Mouse (Mus musculus): Measurements from ENCODE around the gene Chrna3. TPM values are rescaled to one million over a fixed set of nuclear protein-coding genes. Genes with fewer than 3 reads are reported as not detected.

Gene Chrna3
- not detected in 2 replicates for total RNA-seq (2015; ENCODE audit: low replicate concordance)
- total RNA-seq (2017; ENCODE audit: low replicate concordance), result not detected in 2 replicates

DNA sequence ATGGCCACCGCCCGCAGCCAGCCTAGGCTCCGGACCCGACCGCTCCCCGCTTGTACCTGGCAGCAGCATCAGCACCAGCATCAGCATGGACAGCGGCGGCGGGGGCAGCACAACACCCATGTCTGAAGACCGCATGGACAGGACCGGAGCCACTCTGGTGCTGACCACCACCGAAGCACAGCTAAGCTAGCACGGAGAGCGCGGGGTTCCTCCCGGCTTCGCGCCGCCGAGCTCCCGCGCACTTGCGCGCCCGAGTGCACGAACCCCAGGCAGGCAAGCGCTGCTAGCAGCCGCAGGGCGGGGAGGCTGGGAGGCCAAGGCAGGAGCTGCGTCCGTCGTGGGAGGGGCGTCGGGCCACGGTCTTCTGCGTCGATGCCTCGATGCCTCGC is at the start of gene Chrna3:
Gene Chrna3 (minus strand): TSS at position 288 of the 389 bp plus-strand sequence.
- no peak for ATAC-seq (replicated peaks; ENCODE audit: low FRiP score, poor library complexity, severe bottlenecking)

DNA sequence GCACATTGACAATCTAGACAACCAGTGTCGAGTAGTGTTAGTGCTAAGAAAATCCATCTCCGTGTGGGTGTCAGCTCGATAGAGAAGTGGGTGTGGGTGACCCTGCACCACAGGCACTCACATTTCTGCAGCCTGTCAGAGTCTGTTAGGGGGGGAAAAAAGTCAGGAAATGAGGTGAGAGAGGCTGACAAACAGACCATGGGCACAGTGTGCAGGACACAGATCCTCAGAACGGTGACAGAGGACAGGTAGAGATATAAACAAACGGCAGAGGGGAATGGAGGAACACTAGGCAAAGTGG is 41.6 kb upstream of the Chrna3 start:
- ATAC-seq (replicated peaks; ENCODE audit: low FRiP score, poor library complexity, severe bottlenecking), result no peak

DNA sequence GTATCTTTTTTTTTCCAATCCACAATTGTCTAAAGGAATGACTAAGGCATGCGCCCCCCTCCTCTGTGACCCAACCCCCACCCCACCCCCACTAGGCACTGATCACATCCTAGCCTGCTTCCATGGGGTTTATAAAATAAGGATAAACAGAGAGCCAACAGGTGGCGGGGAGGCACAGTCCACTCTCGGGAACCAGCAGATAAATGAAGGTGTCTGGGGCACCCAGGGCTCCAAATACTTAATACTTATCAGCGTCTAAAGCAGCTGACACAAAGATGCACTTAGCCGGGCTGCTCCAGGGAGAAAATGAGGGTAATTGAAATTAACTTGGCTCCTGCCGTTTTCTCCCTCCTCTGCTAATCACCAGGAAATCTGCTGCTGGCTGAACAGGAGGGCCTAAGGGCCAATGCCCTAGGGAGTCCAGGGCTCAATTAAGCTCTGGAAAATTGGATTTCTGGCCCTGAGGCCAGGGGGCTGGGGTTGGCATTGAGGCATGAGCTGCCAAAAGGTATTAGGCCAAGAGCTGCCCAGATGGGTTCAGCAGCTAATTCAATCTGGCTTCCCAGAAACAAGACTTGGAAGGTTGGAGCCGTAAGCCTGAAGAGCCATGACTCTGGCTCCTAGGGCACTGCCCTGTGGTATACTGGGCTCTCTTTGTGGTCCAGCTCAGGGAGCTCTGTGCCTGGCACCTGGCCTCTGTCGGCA is 41.0 kb upstream of the Chrna3 start:
- no peak for ATAC-seq (replicated peaks; ENCODE audit: low FRiP score, poor library complexity, severe bottlenecking)

DNA sequence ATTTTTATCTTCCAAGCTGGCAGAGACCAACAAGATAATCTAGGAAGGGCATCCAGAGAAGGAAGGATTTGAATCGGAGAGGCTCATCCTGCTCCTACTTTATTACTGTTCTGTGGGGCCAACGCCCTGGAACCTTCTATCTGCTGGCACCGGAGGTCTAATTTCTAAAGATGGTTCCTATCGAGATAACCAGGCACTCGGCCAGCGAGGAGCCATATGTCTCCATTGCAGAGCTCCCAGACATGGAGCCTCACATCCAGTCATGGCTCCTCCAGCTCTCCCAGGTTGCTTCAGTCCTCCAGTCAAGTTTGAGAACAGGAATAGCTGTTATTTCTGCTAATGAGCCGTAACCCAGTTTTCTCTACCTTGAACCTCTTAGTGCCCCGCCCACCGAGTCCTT is 38.9 kb upstream of the Chrna3 start:
- no peak for ATAC-seq (replicated peaks; ENCODE audit: low FRiP score, poor library complexity, severe bottlenecking)

DNA sequence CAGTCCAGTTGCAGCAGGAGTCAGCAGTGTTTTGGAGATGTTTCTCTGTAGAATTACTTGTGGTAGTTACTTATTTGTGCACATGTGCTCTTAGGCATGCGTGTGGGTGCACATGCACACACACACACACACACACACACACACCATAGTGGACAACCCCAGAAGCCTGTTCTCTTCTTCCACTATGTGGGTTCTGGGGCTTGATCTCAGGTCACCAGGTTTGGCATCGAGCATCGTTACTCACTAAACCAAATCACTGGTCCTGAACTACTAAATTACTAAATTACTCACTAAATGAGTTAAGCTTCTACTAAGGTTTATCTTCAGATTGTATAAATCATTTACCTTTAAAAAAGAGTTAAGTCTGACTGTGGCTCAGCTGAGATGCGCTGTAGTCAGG is 31.7 kb upstream of the Chrna3 start:
- ATAC-seq (replicated peaks; ENCODE audit: low FRiP score, poor library complexity, severe bottlenecking), result no peak

DNA sequence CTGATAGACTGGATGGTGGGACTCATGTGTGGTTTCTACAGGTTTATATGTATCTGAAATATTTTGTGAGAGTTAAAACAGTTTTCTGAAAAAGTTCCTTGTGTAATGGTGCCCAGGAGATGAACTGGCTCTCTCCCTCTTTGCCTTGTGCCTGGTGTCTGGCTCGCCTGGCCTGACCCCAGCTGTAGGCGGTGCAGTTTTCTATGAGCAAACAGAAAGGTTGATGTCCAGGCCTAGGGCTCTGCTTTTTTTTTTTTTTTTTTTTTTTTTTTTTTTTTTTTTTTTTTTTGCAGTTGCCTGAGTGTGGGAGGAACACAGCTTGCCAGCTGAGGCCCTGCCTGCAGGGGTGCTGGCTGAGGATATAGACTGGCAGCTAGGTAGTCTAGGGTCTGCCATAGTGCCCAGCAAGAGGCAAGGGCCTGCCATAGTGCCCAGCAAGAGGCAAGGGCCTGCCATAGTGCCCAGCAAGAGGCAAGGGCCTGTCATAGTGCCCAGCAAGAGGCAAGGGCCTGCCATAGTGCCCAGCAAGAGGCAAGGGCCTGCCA is 29.1 kb upstream of the Chrna3 start:
- no peak for ATAC-seq (replicated peaks; ENCODE audit: low FRiP score, poor library complexity, severe bottlenecking)

DNA sequence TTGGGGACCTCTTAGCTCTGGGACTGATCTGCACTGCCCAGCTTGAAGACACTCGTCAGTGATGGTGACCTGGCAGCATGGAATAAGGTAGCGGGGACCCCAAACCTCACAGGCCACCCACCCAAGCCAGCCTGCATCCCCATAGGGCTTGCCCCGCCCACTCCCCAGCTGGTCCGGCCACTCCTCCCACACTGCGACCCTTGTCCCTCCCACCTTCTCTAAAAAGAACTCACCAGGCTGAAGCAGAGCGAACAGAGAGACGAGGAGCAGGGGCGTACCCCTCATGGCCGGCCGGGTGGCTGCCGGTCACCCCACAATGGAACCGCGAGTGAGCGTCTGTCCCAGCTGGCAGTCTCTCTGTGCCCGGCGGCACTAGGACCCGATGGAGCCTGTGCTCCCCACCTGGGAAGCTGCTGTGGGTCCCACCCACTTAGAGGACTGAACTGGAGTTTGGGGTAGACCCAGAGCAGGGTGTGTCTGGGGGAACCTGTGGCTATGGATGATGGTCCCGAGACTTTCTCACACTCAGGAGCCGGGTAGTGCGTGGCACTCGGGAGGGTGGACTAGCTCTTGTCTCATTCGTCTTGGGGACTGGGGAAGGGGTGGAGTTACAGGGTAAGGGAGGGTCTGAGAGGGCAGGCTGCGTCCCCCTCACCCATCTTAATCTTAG is 22.0 kb upstream of the Chrna3 start, which contains the start of gene Chrnb4:
Gene Chrnb4 (minus strand): TSS at position 569 of the 670 bp plus-strand sequence.
- ATAC-seq (replicated peaks; ENCODE audit: low FRiP score, poor library complexity, severe bottlenecking), result no peak

DNA sequence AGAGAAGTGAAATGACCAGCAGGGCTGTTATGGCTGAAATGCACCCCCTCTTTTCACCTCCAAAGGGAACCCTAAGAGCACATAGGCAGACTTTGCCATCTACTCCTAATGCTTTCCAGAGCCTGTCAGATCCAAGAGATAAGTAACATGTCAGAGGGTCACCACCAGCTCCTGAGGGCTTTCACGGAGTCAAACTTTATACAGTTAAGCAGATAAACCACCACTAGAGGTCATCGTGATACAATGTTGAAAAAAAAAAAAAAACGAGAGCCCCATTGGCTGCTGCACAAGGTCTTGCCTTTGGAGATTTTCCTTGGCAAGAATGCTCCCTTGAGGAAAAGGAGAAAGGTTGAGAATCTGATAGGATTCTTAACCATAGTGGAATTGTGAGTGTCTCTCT is 20.4 kb upstream of the Chrna3 start:
- ATAC-seq (replicated peaks; ENCODE audit: low FRiP score, poor library complexity, severe bottlenecking), result no peak

DNA sequence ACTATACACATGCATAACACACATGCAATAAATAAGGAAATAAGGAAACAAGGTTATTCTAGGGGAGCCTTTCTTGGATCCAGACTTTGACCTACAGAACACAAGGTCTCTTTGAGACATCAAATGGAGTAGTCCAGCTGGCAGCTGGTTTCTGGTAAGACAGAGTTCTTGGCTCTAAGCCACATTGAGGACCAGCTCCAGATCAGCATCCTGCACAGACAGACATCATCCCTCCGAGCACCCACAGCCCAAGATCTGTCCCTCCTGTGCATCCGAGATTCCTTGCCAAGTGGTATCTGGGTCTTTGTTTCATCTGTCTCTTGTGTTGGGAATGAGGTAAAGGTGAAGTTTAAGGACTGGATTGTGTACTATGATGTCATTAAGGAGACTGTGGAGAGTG is 18.6 kb upstream of the Chrna3 start:
- ATAC-seq (replicated peaks; ENCODE audit: low FRiP score, poor library complexity, severe bottlenecking), result no peak

DNA sequence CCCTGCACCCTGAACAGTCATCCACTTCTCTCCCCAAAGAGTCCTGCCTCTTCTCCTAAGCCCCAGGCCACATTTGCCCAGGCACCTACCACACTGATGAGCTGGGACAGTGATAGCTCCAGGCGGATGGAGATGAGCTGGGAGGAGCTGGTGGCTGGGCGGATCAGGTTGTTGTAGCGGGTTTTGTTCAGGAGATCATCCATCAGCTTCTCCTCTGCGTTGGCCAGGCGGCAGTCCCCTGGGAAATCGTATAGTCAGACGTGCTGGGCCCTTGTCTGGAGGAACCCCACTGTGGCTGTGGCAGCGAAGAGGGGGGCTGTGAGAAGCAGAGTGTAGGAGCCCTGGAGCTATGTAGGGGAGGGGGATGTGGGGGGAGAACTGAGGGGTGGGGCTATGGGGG is 17.3 kb upstream of the Chrna3 start:
- no peak for ATAC-seq (replicated peaks; ENCODE audit: low FRiP score, poor library complexity, severe bottlenecking)

DNA sequence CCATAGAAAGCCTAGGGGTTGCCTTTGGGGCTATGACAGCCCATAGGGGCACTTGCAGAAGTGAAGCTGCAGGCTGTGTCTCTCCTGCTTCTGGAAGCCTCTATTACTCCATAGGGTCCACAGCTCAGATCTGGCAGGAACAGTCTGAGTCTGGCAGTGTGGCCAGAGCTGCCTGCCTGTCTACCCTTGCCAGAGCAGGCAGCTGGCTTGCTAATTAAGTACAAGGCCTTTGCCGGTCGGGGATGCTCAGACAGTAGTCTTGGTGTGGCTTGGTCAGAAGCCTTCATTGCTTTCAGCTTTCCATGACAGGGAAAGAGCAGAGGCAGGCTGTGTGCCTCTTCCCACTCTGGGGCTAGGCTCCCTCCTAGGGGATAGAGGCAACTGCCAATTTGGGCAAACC is 15.0 kb upstream of the Chrna3 start:
- no peak for ATAC-seq (replicated peaks; ENCODE audit: low FRiP score, poor library complexity, severe bottlenecking)

DNA sequence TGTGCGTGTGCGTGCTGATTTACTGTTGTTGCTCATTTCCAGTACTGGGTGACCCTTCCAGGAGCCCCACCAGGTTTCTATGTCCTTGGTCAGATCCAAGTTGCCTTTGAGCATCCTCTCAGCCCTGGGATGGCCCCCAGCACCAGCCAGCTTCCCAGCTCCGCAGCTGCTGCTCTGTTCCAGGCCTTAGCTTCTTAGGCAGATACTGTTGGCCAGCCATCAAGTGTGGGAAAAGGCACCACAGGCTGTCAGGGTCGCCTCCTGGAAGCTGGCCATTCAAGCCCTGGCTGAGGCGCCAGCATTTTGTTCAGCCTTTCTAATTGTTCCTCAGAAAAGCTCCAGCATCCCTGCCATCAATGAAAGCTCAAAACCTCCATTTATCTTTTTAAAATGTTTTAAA is 13.6 kb upstream of the Chrna3 start:
- no peak for ATAC-seq (replicated peaks; ENCODE audit: low FRiP score, poor library complexity, severe bottlenecking)

DNA sequence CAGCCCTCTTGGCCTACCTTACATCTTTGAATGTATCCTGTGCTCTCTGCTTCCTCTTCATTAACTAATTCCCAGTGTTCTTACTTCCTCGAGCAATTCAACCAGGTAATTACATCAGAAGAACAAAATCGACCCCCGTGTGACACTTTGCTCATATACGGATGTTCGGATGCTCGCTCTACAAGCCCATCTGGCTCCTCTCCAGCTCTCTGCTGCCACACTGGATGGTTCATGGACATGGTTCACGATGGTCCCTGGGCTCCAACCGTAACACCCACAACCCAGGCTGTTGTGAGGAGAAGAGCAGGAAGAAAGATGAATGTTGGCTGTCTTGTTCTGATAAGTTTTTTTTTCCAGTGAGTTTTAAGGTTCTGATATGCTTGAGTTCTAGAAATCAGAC is 12.6 kb upstream of the Chrna3 start:
- ATAC-seq (replicated peaks; ENCODE audit: low FRiP score, poor library complexity, severe bottlenecking), result no peak

DNA sequence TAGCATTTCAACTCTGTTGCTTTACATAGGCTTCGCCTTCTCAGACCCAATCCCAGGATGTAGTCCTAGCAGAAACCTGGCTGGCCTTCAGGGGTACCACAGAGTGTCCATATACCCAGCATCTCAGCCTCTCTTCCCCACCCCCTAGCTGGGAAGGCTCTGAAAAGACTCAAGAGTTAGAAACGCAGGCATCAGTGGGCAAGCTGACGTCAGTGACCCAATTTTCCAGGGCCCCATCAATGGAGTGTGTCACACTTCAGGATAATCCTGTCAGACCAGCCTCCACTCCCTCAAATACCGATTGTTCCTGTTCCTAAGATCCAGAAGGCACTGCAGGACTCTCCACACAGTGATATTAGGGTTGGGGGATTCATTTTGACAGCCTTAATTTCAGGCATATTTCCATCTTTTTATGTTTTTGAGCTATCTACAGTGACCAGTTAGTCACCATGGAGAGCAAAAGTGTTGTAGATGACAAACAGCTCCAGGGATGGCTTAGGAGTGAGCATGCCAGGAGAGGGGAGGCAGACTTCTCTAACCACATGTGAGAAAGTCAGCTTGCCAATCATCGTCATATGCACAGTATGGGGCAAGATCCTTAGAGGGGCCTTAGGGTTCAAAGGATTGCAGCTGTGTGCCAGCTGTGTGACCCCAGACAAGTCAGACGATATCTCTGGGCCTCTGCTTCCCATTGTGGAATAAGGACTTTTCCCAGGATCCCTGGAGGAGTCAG is 5.2 kb upstream of the Chrna3 start:
- no peak for ATAC-seq (replicated peaks; ENCODE audit: low FRiP score, poor library complexity, severe bottlenecking)

DNA sequence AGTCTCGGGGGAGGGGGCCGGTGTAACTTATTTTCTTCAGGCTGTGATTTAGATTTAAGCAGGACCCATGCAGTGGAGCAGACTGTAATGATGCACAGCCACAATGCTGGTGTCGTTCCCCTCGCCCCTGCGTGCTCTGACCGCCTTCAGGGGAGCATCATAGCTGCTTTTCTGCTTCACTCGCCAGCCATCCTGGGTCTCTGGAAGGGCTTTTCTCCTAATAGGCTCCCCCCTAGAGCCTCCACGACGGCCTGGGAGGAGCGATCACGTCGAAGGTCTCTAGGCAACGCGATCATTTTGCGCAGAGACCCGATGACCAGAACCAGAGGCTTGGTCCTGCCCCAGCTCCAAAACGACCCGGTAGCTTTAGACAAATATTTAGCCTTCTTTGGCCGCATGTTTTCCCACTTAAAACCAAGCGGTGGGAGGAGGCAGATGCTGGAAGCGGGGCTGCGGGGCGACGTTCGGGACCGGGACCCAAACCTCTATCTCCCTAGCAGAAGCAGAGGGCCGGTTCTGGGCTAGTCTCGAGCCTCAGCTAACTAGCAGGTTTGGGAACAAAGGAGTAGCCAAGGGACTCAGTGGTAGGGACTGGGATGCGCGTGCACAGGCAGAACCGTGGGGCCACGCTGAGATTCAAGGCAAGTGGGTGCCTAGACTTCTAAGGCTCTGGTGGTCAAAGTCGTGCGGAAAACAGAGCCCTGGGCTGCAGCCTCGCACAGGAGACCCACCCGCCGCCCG is 658 bp downstream of the Chrna3 start:
- ATAC-seq (replicated peaks; ENCODE audit: low FRiP score, poor library complexity, severe bottlenecking), result no peak

DNA sequence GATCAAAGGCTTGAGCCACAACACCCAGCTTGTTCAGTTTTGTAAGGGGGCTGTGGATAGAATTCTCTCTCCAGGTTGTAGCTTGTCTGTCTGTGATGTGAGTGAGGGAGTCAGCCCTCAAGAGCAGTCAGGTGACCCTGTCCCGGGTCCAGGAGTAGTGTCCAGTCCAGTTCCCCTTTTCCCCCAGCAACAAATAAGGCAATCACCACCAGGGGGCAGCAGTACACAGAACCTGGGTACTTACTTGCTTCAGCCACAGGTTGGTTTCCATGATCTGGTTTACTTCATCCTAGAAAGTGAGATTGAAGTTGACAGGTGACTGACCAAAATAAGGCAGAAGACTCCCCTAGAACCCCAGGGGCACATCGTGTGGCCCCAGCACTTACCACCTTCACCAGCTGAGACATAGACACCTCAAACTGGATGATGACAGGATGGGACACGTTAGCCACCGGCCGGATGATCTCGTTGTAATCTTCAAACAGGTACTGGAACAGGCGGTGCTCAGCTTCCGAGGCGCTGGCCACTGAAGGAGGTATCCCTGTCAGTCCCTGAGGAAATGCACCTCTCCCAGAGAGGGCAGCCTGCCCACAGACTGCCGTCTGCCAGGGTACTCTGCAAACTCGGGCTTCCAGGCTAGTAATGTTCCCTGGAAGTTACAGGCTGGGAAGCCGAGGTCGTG is 2.3 kb downstream of the Chrna3 start:
- ATAC-seq (replicated peaks; ENCODE audit: low FRiP score, poor library complexity, severe bottlenecking), result peak; percentile 53; the same call in 1 of the 2 replicates

DNA sequence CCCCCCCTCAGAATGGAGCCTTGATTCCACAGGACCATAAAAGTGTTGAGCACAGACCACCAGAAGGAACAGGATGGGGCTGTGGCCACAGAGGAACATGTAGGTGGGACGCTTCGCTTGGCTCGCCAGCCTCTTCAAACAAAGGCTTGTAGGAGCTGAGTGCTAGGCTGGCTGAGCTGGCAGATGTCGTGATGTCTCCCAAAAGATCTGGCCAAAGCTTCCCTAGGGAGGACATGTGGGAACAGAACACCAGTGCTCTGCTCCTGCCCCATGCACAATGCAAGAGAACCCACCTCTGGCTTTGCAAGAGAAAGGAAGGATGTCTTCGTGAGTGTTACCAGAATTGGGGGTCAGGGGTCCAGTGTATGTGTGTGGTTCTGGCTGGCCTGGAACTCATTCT is 3.0 kb downstream of the Chrna3 start:
- ATAC-seq (replicated peaks; ENCODE audit: low FRiP score, poor library complexity, severe bottlenecking), result no peak

DNA sequence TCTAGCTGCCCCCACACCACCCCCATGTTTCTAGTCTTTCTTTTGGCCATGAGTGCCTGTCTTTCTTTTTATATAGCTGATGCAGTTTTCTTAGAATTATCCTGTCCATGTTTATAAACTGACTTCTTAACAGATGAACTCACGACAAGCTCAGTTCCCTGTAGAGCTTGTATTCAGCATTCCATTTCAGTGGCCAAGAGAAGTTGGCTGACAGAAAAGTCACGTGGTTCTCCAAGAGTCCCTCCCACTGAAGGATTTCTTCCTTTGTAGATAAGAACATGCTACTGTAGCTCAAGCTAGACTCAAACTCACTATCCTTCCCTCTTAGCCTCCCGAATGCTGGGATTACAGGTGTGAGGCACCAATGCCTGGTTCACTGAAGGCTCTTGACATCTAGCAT is 9.4 kb downstream of the Chrna3 start:
- ATAC-seq (replicated peaks; ENCODE audit: low FRiP score, poor library complexity, severe bottlenecking), result no peak

DNA sequence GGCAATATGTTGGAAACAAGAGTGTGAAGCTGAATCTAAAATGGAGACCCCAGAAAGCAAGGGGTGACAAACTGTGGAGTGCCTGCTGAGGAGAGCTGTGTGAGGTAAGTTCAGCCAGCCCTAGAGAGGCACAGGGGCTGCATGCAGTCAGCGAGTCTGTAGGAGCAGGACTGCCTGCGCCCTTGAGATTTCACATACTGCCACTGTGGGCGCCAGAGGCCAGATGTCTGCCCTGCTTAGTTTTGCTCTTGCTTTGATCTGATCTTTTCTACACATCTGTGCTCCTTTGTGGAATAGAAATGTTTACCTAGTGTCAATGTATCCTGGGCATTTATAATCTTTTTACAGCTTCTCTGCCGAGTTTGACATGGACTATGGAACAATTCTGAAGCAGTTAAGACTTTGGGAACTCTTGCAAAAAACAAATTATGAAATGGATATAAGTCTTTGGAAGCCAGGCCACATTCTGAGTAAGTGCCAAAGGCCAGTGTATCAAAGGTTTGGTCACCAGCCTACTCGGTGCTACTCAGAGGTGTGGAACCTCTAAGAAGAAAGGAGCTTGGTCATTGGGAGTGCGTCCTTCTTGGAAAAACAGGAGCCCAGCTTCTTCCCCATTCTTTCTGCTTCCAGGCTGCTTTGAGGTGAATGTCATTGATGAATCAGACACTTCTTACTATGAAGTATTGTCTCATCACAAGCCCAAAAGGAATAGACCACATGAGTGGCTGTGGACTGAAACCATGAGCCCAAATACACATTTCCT is 15.6 kb downstream of the Chrna3 start:
- ATAC-seq (replicated peaks; ENCODE audit: low FRiP score, poor library complexity, severe bottlenecking), result no peak
